Mouse (Mus musculus) hindbrain, embryonic 11.5 days (tissue): ENCODE results near the gene Prrt4. TPM values are rescaled to one million over a fixed set of nuclear protein-coding genes. Genes with fewer than 3 reads are reported as not detected.
A peak's percentile ranks its signal among the peaks of the same experiment; 100 is the strongest.
"Not testable (repeated sequence)": the region's sequence is repeated elsewhere in the genome, so short reads cannot be mapped to it uniquely, and the experiment has no call there.

ENCODE experiments used
- ATAC-seq: fragments of 200-750 bp; cut with Nextera tagmentation; 2 replicates; pipeline ENCODE4 v1.8.0; 2017; ENCODE audit warnings: mild to moderate bottlenecking, moderate TSS enrichment, moderate library complexity; ENCODE audit not compliant: low FRiP score
- DNase-seq: peaks from one replicate; pipeline ENCODE4 v3.0.0-alpha.2; 2015; ENCODE audit warnings: low spot score
- H3K27ac ChIP-seq: fragments of 300-500 bp; sonication (generic); 2 replicates; pipeline ENCODE4 v1.5.1; 2014; ENCODE audit warnings: mild to moderate bottlenecking, low read depth, low read length
- H3K27me3 ChIP-seq: fragments of 300-500 bp; sonication (generic); 2 replicates; pipeline ENCODE4 v1.6.1; 2014; ENCODE audit warnings: mild to moderate bottlenecking, low read length, moderate library complexity, mixed read lengths; ENCODE audit not compliant: control insufficient read depth, insufficient read depth
- H3K36me3 ChIP-seq: fragments of 300-500 bp; sonication (generic); 2 replicates; pipeline ENCODE4 v1.6.1; 2014; ENCODE audit warnings: mild to moderate bottlenecking, low read length, moderate library complexity, mixed read lengths; ENCODE audit not compliant: control insufficient read depth, insufficient read depth
- H3K4me1 ChIP-seq: fragments of 300-500 bp; sonication (generic); replicated peaks from 2 replicates; pipeline ENCODE4 v1.6.1; 2014; ENCODE audit warnings: low read length, mixed read lengths; ENCODE audit not compliant: control insufficient read depth, insufficient read depth
- H3K4me2 ChIP-seq: fragments of 300-500 bp; sonication (generic); replicated peaks from 2 replicates; pipeline ENCODE4 v1.6.1; 2014; ENCODE audit warnings: mild to moderate bottlenecking, low read depth, low read length
- H3K4me3 ChIP-seq: fragments of 300-500 bp; sonication (generic); 2 replicates; pipeline ENCODE4 v1.5.1; 2014; ENCODE audit warnings: low read depth, low read length
- H3K9ac ChIP-seq: fragments of 300-500 bp; sonication (generic); 2 replicates; pipeline ENCODE4 v1.6.1; 2014; ENCODE audit warnings: low read depth, low read length
- H3K9me3 ChIP-seq: fragments of 300-500 bp; sonication (generic); 2 replicates; pipeline ENCODE4 v1.6.1; 2016; ENCODE audit warnings: low read length; ENCODE audit not compliant: control insufficient read depth
- WGBS: fragments of 180-500 bp; shearing (Covaris S2); extraction: QIAGEN DNeasy Blood & Tissue Kit; methylation state at CpG from one replicate; pipeline ENCODE4 v1.1.7; 2014; 5-methylcytosine and 5-hydroxymethylcytosine counted together
- polyA plus RNA-seq: library from polyadenylated mRNA; unstranded; fragments of >200 nt; fragmentation: Nextera tagmentation; extraction: Ambion mirVana; gene quantifications from 2 replicates; pipeline ENCODE4 v1.2.1, GENCODE M21; 2014

Prrt4 gene
- polyA plus RNA-seq, 1 experiment from 2014 or later: 0.60 TPM

DNA sequence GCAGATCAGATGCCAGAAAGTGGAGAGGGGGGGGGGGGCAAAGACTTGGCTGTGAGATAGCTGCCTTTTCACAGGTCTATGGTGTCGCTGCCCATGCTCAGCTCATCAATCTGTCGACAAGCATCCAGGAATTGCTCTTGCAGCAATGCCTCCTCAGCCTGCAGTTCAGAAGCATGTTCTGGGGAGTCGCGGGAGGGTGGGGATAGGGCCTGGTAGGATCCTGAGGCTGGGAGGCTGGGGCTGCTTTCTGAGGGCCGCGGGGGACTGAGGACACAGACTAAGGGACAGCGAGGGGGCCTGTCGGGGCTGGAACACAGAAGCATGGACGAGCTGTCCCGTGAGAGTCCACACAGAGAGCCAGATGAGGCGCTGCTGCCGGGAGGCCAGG is 9.7 kb downstream of the Prrt4 start:
- H3K4me1 ChIP-seq: peaks cover 11% of the 10 kb centered on the region; the same call in 1 of the 2 replicates
- WGBS: 3% methylated on average over 12 of the region's 12 CpGs
- peak overlapping the region; percentile 37 for H3K4me3 ChIP-seq
- peak overlapping the region; percentile 88 for H3K4me2 ChIP-seq
- DNase-seq (no peak), ATAC-seq (no peak)
- no peak overlapping the region; the same call in 1 of the 2 replicates for H3K9ac ChIP-seq
- no peak overlapping the region for H3K27ac ChIP-seq
- H3K36me3 ChIP-seq: no peaks in the 10 kb centered on the region
- peaks cover 45% of the 10 kb centered on the region for H3K27me3 ChIP-seq
- no peaks in the 10 kb centered on the region for H3K9me3 ChIP-seq

DNA sequence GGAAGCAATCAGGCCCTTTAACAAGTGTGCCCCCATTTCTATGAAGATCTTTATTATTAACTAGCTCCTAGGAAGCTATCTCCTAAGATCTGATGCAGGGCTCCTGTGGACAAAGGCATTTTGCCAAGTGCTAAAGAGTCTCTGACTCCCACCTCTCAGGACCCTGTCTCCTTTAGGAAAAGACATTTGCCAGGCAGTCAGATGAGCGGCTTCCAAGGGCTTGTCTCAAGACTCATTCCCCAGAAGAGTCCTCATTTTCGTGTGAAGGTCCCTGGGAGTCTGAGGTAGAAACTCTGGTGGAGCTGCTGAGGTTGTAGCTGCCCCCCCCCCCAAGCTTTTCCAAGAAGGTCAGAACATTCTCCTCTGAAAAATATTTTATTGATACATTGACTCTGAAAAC is 10.5 kb downstream of the Prrt4 start:
- Histone ChIP-seq H3K9ac (no peak overlapping the region), H3K9me3 (no peaks in the 10 kb centered on the region), H3K27me3 (peaks cover 44% of the 10 kb centered on the region), H3K4me2 (no peak overlapping the region), H3K4me3 (no peak overlapping the region), H3K36me3 (no peaks in the 10 kb centered on the region), H3K27ac (no peak overlapping the region), H3K4me1 (peaks cover 9% of the 10 kb centered on the region; the same call in 1 of the 2 replicates)
- DNase-seq (no peak), ATAC-seq (no peak)
- WGBS: 46% methylated on average over 2 of the region's 2 CpGs

DNA sequence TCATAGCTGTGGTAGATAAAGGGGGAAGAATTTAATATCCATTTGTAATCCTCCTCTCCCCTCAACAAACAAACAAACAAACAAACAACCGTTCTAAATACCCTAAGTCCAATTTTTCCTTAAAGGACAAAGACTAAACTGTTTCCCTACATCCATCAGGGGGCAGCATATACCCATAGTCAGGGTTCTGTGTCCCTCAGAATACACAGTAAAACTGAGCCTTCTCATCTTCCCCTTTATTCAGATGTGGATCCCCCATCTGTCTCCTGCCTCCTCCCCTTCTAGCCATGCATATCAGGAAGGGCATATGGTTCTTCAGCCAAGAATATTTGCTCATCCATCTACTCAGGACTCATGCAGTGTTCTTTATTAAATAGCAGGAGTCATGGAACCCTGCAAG is 13.2 kb downstream of the Prrt4 start:
- WGBS: 18% methylated on average over 1 of the region's 1 CpGs
- Histone ChIP-seq H3K9me3 (no peaks in the 10 kb centered on the region), H3K36me3 (no peaks in the 10 kb centered on the region), H3K4me2 (no peak overlapping the region), H3K27ac (no peak overlapping the region), H3K4me1 (peaks cover 9% of the 10 kb centered on the region; the same call in 1 of the 2 replicates), H3K9ac (no peak overlapping the region), H3K27me3 (peaks cover 31% of the 10 kb centered on the region), H3K4me3 (no peak overlapping the region)
- ATAC-seq (peak; percentile 34; the same call in 1 of the 2 replicates), DNase-seq (peak; percentile 66)

DNA sequence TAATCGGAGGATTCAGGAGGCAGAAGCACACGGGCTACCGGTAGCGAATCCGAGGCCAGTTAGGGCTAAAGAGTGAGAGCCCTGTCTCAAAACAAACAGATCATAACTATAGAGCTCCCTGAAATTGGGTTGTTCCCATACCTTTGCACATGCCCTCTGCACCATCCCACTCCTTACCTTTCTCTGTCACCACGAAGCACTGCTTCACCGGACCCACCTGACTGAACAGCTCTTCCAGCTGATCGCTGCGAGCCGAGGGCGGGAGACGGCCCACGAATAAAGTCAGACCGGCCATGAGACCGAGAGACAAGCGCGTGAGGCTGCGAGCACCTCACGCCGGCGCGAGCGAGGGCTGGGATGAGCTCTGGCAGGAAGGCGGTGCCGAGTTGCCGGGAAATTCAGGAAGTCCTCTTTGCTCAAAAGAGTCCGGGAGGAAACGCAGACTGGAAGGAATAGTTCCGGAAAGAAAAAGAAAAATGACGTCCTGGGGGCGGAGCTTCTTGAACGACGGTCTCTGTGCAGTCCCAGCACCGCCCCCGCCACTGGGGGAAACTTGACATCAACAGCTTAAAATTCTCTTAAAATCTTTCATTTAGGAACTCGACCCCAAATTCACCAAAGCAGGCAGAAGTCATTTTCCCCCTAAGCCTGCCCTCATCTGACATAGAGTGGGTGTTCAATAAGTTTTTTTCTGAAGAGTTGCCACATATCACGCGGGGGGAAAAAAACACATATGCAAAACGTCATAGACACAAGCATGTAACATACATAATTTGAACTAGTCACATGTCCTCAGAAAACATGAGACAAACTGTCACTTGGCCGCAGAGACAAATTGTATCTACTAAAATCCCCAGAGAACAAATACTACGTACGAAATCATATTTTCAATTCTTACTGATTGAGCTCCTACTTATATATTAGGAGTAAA is 14.8 kb downstream of the Prrt4 start, which contains the start of gene Rbm28:
Rbm28 (minus strand) TSS at position 693 of the 931 bp plus-strand sequence.
- peak; percentile 72 for ATAC-seq
- Histone ChIP-seq H3K9ac (peak within 1 kb of the TSS; percentile 65), H3K27me3 (peaks cover 20% of the 10 kb centered on the region), H3K9me3 (no peaks in the 10 kb centered on the region), H3K4me1 (no peaks in the 10 kb centered on the region), H3K4me2 (peak within 1 kb of the TSS; percentile 76), H3K4me3 (peak within 1 kb of the TSS; percentile 73), H3K27ac (no peak within 1 kb of the TSS), H3K36me3 (no peaks in the 10 kb centered on the region)
- WGBS: 8% methylated on average over 42 of the region's 42 CpGs
- DNase-seq: peak; percentile 94

DNA sequence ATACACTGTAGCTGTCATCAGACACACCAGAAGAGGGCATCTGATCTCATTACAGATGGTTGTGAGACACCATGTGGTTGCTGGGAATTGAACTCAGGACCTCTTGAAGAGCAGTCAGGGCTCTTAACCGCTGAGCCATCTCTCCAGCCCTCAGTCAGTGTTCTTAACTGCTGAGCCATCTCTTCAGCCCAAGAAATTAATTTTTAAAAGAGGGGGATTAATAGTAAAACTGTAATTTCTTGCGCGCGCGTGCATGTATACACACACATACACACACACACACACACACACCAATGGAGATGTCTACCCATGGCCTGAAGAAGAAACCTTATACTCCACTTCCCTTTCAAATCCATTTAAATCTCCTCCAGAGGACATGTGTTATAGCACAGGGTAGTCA is 18.1 kb downstream of the Prrt4 start:
- not testable (repeated sequence) for ATAC-seq

DNA sequence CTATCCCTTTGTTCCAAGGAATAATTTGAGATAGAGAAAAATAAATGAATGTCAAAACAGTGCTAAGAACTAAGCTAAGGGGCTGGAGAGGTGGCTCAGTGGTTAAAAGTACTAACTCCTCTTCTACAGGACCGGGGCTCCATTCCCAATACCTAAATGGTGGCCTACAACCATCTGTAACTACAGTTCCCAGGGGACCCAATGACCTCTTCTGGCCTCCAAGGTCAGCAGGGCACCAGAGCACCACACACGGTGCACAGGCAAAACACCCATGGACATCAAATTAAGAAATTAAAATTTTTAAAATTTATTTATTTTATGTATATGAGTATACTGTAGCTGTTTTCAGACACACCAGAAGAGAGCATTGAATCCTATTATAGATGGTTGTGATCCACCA is 18.6 kb downstream of the Prrt4 start:
- Histone ChIP-seq H3K4me3 (no peak overlapping the region), H3K4me1 (no peaks in the 10 kb centered on the region), H3K9me3 (no peaks in the 10 kb centered on the region), H3K27me3 (no peaks in the 10 kb centered on the region), H3K4me2 (no peak overlapping the region), H3K27ac (no peak overlapping the region), H3K9ac (no peak overlapping the region), H3K36me3 (peaks cover 3% of the 10 kb centered on the region)
- 83% methylated on average over 2 of the region's 2 CpGs for WGBS
- ATAC-seq (no peak), DNase-seq (no peak)

More for the DNA sequence above, 18.1 kb downstream of the Prrt4 start:
- H3K27me3 ChIP-seq, DNase-seq, H3K9me3 ChIP-seq, H3K4me1 ChIP-seq, H3K27ac ChIP-seq, H3K9ac ChIP-seq, H3K4me3 ChIP-seq, H3K4me2 ChIP-seq, H3K36me3 ChIP-seq: not testable (repeated sequence)
- over 99% methylated on average over 5 of the region's 5 CpGs for WGBS

DNA sequence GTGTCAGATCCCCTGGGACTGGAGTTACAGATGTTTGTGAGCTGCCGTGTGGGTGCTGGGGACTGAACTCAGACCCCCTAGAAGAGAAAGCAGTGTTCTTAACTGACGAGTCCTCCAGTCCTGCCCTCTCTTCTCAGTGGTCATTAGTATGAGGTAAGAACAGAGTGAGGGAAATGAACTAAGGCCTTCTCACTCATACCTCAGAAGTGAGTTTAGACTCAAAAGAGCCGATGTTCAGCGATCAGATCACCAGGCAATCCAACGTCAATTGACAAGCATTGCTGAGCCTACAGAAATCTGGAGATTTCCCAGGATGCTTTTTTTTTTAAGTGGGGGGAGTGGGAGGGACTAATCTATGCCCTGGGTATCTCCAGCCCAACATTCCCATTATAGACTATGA is 23.1 kb downstream of the Prrt4 start:
- Histone ChIP-seq H3K4me2 (no peak overlapping the region), H3K4me1 (no peaks in the 10 kb centered on the region), H3K27ac (no peak overlapping the region), H3K9ac (no peak overlapping the region), H3K4me3 (no peak overlapping the region), H3K36me3 (peaks cover 9% of the 10 kb centered on the region), H3K9me3 (no peaks in the 10 kb centered on the region), H3K27me3 (no peaks in the 10 kb centered on the region)
- DNase-seq (no peak), ATAC-seq (no peak)
- WGBS: 94% methylated on average over 5 of the region's 5 CpGs

DNA sequence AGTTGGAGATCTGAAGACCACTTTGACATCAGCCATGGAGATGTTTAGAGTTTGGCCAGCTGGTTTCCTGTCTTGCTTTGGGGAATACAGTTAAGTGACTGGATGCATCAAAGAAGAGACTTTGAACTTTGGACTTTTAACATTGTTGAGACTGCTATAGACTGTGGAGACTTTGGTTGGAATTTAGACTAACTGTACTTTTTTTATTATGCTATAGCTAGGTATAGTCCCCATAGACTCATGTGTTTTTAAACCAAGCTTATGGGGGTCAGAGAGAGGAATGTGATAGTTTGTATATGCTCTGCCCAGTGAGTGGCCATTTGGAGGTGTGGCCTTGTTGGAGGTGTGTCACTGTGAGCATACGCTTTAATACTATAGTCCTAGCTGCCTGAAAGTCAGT is 29.4 kb downstream of the Prrt4 start:
- H3K27me3 ChIP-seq: no peaks in the 10 kb centered on the region
- H3K27ac ChIP-seq: no peak overlapping the region
- no peaks in the 10 kb centered on the region for H3K9me3 ChIP-seq
- WGBS: 93% methylated on average over 1 of the region's 1 CpGs
- peaks cover 6% of the 10 kb centered on the region; the same call in 1 of the 2 replicates for H3K36me3 ChIP-seq
- DNase-seq (no peak), ATAC-seq (no peak)
- H3K4me2 ChIP-seq: no peak overlapping the region
- no peak overlapping the region for H3K4me3 ChIP-seq
- H3K4me1 ChIP-seq: no peaks in the 10 kb centered on the region
- no peak overlapping the region for H3K9ac ChIP-seq
